Mouse (Mus musculus) WW6 (cell line): ENCODE measurements around the gene Gpr146.

Source experiments
- DNase-seq: peaks from one replicate; pipeline ENCODE4 v3.0.0-alpha.2; 2013; ENCODE audit warnings: low read depth, low spot score

Gene Gpr146

DNA sequence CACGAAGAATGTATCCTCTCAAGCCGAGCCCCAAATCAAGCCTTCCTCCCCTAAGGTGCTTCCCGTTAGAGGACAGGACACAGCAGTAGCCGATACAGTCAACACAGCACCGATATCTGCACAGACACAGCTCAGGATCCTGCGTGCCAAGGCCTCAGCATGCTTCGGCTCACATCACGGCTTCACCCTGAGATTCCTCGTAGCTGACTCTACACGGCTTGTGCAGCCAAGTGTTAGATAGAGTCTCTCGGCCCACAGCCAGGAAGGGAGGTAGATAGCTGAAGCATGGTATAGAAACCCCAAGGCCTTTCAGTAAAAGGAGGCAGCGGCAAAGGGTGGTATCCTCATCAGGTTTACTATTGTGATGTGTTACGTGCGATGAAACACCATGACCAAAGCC is 22.5 kb downstream of the Gpr146 start:
- no peak for DNase-seq

DNA sequence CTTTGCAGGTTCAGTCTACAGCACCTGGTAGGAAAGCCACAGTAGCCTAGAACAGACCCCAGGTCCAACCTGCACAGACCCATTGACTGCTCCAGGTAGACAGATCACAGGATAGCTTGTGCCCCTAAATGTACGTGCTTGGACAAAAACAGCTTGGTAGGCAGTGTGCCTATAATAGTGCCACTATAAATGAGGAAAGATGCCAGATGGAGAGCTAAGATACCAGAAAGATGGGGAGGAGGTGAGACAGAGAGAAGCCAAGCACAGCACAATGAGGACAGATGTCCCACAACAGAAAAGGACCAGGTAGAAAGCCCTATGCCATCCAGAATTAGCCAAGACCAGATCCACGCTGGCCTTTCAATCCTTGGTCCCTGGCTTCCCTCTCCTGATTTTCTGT is 24.6 kb downstream of the Gpr146 start:
- DNase-seq, result no peak

DNA sequence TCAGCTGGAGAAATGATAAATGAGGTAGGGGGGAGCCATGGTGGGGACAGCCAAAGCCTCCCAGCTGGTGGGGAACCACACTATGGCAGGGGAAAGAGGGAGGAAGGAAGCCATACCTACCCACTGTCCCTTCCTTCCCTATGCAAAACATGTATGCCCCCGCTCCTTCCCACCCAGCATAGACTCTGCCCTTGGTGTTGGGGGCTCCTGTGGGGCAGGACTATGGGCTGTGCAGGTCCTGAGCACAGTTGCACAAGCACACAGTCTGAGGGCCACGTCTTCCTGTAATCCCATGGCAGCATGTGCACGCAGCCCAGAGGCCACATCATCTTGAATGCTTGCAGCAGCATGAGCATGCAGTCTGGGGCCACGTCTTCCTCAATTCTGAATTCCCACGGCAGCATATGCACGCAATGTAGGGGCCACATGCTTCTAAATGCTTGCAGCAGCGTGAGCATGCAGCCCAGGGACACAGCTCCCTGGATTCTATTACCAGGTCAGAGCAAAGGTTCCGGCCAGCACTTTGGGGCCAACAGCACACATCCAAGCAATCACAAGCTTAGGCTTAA is 26.3 kb downstream of the Gpr146 start:
- no peak for DNase-seq

DNA sequence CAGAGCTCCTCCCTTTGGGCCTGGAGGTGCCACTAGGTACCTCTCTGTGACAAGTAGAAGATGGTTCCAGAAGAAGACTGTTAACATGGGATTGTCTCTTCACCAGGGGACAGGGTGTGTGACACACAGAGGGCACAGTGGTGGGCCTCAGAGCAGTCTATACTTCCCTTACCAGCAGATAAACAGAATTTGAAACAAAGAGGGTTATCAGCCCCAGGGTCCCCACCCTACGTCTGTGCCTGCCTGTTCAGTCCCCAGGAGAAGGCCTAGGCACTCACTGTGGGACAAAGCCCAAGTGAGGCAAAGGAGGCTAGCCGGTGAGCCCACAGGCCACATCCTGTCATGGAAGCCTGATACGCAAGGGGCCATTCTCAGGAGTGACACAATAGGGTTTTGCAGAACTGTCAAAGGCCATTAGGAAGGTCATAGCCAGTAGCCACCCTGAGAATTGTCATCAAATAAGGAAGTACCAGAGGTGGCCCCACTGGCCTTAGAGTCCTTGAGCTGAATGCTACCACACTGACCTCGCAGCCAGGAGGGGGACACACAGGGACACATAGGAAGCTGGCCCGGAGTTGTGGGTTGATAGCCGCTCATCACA is 27.4 kb downstream of the Gpr146 start, which contains the start of gene C130050O18Rik:
Gene C130050O18Rik (plus strand): TSS at position 480 of the 601 bp plus-strand sequence.
- no peak for DNase-seq

DNA sequence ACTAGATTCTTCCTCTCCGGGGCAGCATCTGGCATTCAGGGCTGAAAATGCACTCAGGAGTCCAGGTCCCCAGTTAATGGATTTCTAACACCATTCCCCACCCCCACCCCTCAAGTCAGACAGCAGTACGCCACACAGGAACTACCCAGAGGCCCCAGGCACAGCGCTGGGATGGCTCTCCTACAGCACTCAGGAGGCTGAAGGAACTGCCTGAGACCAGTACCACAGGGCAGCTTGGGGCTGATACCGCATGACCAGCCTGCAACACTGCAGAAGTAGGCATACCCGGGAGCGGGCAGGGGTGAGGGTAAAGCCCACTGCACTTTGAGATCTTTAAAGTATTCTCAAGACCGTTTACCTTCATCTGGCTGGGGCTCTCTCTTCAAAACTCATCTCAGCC is 28.0 kb downstream of the Gpr146 start:
- DNase-seq, result no peak

DNA sequence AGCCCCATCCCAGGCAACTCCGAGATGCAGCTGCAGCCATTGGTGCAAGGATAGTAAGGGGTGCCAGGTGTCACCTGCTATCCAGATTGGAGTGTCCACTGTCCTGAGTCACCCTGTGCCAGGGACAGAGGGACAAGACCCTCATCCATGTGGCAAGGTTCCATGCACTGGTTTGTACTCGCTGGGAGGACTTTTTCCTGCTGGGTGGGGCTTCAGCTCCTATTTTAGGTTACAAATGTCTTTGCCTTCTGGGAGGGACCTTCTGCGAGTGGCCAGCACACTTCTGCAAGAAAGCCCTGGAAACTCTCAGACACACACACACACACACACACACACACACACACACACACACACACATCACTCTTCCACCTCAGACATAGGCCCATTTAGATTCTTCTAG is 28.5 kb downstream of the Gpr146 start:
- DNase-seq, result no peak

DNA sequence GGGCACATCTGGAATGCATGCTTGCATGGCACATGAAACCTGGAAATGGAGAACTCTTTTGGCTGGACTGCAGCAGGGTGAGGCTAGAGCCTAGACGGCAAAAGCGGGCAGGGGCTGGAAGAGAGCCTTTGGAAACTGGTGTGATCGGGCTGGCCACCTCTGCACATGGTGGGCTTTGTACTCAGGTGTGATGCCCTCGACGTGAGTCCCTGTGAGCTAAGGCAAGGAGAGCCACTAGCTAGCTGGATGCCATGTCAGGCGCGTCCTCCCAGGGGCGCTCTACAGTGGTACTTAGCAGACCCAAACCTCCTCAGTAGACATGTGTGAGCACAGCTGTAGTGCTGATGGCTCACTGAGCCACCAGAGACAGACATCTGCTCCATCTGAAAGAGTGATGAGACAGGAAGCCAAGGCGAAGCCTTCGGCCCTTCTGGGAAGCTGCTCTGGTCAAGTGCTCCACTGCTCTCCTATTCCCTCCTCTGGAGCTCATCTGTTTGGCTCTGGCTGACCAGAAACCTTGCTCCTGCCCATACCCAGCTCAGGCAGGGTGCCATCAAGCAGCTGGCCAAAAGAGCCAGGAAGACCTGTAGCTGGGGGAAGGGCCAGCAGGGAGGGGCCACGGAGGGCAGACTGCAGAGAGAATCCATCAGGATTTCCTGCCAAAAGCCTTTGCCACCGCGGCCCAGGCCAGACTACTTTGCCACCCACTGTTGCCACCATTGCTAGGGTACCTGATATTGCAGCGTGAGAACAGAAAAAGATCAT is 29.8 kb downstream of the Gpr146 start:
- DNase-seq, result no peak

DNA sequence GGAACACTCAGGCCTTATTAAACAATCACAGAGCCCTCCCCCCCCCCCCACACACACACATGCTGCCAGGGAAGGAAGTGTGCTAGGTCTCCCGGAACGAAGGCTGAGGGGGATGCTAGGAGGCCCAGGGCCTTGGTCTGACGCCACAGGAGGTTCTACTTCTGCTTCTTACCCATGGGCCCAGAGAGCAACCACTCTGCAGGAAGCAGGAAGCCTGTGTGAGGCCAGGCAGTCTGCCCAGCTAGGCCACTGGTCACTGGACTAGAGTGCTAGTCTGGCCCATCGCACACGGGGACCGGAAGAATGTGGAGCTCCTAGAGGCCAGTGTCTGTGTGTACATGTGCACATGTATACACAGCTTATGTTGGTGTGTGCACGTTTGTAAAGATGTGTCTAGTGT is 31.0 kb downstream of the Gpr146 start:
- no peak for DNase-seq

DNA sequence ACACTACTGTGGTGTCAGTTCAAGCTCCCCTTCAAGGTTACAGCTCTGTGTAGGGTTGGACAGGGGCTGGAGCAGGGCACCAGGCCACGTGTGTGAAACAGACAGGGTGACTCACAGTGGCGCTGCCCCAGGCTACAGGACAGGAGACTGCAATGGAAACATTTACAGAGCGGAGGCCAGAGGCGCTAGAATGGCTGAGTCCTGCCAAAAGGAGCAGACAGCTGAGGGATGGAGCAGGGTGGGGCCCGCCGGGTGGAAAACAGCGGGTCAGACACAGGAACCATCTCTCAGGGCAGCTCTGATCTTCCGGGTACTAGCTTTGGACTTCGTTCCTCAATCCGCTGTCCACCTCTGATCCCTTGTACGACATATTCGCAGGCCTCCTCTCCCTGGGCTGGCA is 31.9 kb downstream of the Gpr146 start:
- DNase-seq, result no peak

DNA sequence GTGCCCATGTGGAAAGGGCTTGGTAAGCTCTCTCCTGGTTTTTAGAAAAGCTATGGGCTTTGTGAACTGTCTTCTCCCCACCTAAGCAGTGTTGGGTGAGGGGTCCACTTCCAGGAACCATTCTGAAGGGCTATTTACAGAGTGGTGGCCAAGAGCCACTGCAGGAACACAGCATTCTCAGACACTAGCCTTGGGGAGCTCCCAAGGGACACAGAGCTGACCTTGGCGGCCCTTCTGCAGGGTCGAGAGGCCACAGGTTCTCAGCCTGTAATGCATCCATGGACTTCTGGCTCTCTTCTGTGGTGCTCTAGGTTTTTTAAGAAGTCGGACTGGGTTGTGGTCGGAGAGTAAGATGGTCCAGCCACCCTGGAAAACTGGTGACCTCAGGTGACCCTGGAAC is 32.6 kb downstream of the Gpr146 start:
- DNase-seq, result no peak

DNA sequence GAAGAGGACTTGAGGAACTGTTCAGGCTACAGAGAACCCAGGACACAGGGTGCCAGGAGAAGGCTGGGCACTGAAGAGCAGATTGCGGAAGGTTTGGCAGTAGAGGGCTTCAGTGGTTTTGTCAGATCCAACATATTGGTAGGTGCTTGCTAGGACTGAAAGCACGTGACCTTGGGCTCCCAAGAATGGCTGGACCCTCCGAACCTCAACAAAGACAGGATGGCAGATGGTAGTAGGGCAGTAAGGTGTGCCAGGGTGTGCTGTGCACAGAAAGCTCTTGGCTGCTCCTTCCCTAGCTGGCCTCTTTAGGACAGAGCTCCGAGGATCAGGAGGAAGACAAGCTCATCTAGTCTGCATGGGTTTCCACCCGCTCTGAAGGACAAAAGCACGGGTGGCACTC is 33.6 kb downstream of the Gpr146 start:
- no peak for DNase-seq

DNA sequence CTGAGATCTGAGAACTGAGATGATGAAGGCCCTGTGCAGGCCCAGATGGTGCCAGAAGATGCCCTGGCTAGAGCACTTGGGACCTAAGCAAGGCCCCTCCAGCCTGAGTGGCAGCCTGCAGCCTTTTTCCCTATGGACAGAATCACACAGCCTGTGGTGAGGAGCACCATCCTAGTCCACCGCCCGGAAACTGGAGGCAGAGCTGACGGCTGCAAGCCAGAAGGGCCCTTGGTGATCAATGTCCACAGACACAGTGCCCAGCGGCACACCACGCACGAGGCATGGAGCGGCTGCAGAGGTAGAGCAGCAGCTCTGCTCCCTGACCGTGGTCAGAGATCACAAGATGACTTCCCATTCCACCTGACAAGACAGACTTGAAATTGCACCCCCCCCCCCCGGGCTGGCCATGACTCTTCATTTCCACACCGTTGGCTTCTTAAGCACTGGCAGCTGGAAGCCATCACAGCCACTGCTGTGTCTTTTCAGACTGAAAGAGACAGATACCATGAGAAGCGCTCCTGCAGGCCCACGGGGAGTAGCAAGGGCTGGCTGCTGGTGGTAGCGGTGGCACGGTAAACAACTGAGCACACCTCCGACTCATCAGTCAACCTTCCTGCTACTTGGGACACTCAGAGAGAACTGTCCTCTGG is 34.3 kb downstream of the Gpr146 start:
- DNase-seq, result no peak

DNA sequence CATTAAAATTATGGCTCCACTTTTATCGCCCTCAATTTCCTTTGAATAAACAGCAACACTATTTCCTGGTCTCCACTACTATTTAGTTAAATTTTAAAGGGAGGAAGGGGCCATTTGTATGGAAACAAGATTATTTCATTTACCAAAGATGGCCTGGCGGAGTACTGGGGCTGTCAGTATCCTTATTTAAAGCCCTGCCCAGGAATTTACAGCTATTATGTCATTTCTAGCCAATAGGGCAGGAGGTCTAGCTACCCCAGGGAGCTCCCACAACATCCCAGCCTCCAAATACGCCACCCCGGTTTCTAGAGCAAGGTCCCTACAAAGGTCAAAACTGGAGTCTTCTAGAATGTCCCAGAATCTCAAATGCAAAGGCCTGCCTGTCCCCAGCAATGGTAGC is 36.0 kb downstream of the Gpr146 start:
- no peak for DNase-seq

DNA sequence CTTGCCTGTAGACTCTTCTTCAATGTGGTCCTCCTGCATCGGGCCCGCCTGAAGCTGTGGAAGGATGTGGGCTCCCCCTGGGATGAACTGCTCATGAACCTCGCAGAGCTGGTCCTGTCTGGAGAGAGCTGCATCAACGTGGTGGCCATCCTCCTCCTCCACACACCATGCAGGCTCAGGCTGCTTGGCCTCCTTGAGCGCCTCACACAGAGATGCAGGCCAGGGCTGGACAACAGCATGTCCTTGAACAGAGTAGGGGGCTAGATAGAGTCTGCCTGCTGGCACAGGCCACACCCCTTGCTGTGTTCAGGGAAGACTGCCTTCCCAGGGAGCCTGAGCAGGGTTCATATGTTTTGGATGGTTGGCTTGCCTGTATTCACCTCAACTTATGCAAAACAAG is 37.5 kb downstream of the Gpr146 start:
- no peak for DNase-seq

DNA sequence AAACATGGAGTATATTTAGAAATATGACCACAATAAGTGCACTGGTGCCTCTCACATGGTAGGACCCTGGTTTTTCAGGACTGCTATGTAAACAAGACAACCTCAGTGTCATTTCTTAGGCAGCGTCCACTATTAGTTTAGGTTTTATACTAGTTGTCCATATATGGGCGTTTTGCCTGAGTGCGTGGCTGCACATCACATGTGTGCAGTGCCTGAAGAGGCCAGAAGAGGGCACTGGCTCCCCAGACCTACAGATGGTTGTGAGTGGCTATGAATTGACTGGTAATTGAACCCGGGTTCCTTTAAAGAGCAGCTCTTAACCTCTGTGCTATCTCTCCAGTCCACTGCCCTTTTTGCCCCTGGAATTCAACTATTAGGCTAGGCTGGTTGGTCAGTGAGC is 39.4 kb downstream of the Gpr146 start:
- DNase-seq, result peak; percentile 18

DNA sequence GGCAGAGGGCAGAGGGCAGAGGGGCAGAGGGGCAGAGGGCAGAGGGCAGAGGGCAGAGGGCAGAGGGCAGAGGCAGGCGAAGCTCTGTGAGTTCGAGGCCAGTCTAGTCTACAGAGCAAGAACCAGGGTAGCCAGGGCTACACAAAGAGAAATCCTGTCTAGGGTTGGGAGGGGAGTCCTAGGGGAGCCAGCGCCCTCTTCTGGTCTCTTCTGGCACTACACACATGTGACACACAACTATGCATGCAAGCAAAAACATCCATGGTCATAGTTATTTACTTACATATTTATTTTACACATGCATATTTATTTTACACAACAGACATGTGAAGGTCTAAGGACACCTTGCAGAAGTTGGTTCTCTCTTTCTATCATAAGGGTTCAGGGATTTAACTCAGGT is 40.0 kb downstream of the Gpr146 start:
- no peak for DNase-seq

DNA sequence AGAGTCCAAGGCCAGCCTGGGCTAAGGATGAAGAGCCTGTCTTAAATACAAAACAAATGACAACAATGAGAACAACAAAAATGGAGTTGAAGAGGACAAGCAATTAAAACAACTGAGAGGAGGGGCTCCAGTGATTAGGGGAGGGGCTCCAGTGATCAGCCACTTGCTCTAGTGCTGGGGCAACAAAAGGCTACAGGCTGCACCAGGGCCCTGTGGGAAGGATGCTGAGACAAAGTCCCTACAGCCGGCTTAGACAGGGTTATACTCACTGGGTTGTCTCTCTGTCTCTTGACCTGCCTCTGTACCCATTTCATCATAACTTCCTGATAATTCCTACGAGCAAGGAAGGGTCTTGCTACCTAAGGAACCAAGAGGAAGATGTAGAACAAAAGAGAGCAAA is 40.6 kb downstream of the Gpr146 start:
- DNase-seq, result no peak

DNA sequence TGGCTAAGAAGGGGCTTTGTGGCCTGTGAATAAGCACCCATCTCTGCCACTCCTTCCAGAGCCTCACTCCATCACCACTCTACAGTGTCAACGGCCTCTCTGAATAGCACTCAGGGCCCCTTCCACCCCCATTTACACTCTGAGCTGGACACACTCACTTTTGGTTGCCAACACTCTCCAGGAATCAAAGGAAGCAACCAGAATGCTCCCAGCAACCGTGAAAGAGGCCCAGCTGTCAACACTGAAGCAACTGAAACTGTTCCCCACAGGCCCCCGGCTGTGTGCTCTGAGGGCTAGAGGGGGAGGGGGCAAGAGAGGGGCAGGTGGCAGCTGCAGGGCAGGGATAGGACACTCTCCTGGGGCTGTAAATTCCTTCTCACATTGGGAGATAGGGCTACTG is 41.1 kb downstream of the Gpr146 start:
- no peak for DNase-seq

DNA sequence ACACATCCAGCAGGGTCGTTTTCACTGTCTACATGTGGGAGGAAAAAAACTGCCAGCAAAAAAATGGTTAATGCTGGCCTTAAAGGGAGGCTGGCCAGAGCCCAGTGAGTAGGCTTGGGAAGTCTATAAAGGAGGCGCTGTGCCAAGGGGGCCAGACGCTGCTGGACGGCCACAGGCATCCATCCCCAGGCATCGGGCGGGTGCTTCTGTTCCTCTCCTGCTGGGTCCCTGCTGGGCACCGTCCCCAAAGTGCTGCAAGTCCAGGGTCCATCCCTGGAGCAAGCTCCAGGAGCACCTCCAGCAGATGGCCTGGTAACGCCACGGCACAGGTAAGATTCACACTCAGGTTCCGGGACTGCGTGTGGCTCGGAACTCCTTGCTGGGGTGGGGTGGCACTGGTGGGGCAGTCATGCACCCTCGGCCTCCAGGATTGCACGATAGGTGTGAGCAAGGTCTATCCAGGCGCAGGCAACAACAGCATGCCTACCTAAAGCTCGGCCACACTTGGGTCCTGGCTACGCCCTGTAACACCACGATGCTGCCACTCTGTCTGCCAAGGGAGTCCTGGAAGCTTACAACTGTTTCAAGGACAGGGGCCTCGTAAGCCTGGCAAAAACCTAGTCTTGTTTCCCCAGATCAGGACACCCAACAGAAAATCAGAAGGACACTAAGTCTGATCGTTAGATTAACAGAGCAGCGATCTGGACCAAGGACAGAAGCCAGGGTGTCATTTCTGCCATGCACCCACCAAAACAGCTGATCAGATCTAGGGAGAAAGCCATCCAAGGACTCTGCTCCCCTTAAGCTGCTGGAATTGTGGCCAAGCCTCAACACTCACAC is 45.7 kb downstream of the Gpr146 start, which contains the start of gene Gper1:
Gene Gper1 (plus strand): TSS at position 126 of the 840 bp plus-strand sequence.
- no peak for DNase-seq

DNA sequence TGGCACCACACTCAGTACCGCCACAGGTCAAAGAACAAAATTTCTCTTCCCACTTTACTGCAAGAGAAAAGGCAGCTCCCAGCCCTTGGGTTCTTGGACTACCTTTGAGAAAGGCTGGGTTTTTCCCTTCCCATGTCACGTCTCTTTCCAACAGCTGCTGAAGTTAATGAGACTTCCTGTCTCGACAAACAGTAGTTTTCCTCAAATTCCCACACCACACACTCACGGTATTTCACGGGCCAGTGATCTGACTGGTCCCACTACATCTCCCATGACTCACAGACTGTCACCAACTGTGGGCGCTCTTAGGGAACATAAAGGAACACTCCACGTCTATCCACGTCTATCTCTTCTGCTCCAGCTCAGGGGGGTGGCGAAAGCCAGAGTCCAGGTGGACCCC is 47.7 kb downstream of the Gpr146 start:
- DNase-seq, result no peak

DNA sequence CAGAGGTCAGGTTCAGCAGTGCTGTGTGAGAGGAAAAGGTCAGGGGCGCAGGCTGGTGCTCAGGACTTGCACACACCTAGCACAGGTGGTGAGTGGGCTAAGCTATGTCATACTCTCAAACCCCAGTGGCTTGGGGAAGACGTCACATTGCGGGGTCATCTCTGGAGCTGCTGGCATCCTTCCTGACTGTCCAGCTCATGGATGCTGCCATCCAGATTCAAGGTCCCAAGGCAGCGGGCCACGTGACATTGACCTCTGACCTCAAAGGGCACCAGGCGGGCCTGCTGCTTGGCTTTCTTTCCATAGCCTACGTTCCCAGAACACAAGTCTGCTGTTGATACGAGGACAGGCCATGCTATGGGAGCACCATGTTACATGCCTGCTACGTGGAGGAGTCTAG is 49.5 kb downstream of the Gpr146 start:
- DNase-seq, result no peak

DNA sequence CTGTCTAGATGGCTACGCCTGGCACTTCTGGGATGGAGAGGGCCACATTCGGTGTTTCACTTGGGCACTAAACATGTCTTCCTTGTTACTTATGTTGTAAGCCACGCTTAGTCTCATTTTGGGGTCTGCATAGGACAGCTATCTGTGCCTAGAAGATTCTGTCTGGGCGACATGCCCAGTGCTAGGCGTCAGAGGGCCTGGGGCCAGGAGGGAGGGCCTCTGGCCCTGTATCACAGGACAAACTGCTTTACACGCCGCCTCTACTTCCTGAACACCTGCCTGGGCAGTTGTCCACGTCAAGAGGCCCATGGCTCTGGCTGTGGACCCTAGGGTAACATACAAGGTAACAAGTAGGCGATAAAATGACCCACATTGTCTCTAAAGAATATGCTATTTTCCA is 50.5 kb downstream of the Gpr146 start:
- no peak for DNase-seq
